Mouse (Mus musculus): ENCODE results near the gene Anxa9. TPM values are rescaled to one million over a fixed set of nuclear protein-coding genes. Genes with fewer than 3 reads are reported as not detected.

Anxa9 gene
- polyA plus RNA-seq, 1 experiment from 2014 or later, result 3.7 TPM

- no peak for ATAC-seq (ENCODE audit: low FRiP score, low TSS enrichment)
- WGBS, result 65% methylated on average over 6 of the region's 6 CpGs
These were observed 16.8 kb downstream of the Anxa9 start for GRCm38 (mm10) chr3:95290156-95290555.

GRCm38 (mm10) chr3:95289419-95289818, 17.6 kb downstream of the Anxa9 start:
- H3K9me3 ChIP-seq (ENCODE audit: control insufficient read depth, low read length), result no peaks in the 10 kb centered on the region
- no peak overlapping the region for H3K9ac ChIP-seq (ENCODE audit: low read depth, low read length)
- H3K4me2 ChIP-seq (replicated peaks; ENCODE audit: low read depth, low read length), result no peak overlapping the region
- ATAC-seq (ENCODE audit: low FRiP score, low TSS enrichment), result no peak
- WGBS, result 96% methylated on average over 4 of the region's 4 CpGs
- peaks cover under 1% of the 10 kb centered on the region; the same call in 1 of the 2 replicates for H3K4me1 ChIP-seq (ENCODE audit: control insufficient read depth, insufficient read depth, low read length)
- H3K27ac ChIP-seq (ENCODE audit: low read depth, low read length), result no peak overlapping the region
- H3K4me3 ChIP-seq (ENCODE audit: low read length), result no peak overlapping the region
- H3K36me3 ChIP-seq (ENCODE audit: control insufficient read depth, insufficient read depth, low read length), result peaks cover 40% of the 10 kb centered on the region
- H3K27me3 ChIP-seq (ENCODE audit: control insufficient read depth, insufficient read depth, low read length), result no peaks in the 10 kb centered on the region

More at GRCm38 (mm10) chr3:95290156-95290555, 16.8 kb downstream of the Anxa9 start:
- no peak overlapping the region for H3K27ac ChIP-seq (ENCODE audit: low read depth, low read length)
- H3K9ac ChIP-seq (ENCODE audit: low read depth, low read length), result no peak overlapping the region
- no peak overlapping the region for H3K4me2 ChIP-seq (replicated peaks; ENCODE audit: low read depth, low read length)
- H3K9me3 ChIP-seq (ENCODE audit: control insufficient read depth, low read length), result no peaks in the 10 kb centered on the region
- H3K4me1 ChIP-seq (ENCODE audit: control insufficient read depth, insufficient read depth, low read length), result no peaks in the 10 kb centered on the region
- H3K27me3 ChIP-seq (ENCODE audit: control insufficient read depth, insufficient read depth, low read length), result no peaks in the 10 kb centered on the region
- H3K4me3 ChIP-seq (ENCODE audit: low read length), result no peak overlapping the region
- peaks cover 46% of the 10 kb centered on the region for H3K36me3 ChIP-seq (ENCODE audit: control insufficient read depth, insufficient read depth, low read length)

GRCm38 (mm10) chr3:95287541-95287940, 19.4 kb downstream of the Anxa9 start:
- Histone ChIP-seq H3K4me1 (ENCODE audit: control insufficient read depth, insufficient read depth, low read length) (peaks cover 10% of the 10 kb centered on the region; the same call in 1 of the 2 replicates), H3K27ac (ENCODE audit: low read depth, low read length) (no peak overlapping the region), H3K9ac (ENCODE audit: low read depth, low read length) (no peak overlapping the region), H3K4me2 (replicated peaks; ENCODE audit: low read depth, low read length) (no peak overlapping the region), H3K27me3 (ENCODE audit: control insufficient read depth, insufficient read depth, low read length) (no peaks in the 10 kb centered on the region), H3K36me3 (ENCODE audit: control insufficient read depth, insufficient read depth, low read length) (peaks cover 25% of the 10 kb centered on the region), H3K9me3 (ENCODE audit: control insufficient read depth, low read length) (no peaks in the 10 kb centered on the region), H3K4me3 (ENCODE audit: low read length) (no peak overlapping the region)
- WGBS, result 84% methylated on average over 3 of the region's 3 CpGs
- no peak for ATAC-seq (ENCODE audit: low FRiP score, low TSS enrichment)

- Histone ChIP-seq H3K4me2 (replicated peaks; ENCODE audit: low read depth, low read length) (no peak overlapping the region), H3K36me3 (ENCODE audit: control insufficient read depth, insufficient read depth, low read length) (peaks cover 19% of the 10 kb centered on the region), H3K9me3 (ENCODE audit: control insufficient read depth, low read length) (no peaks in the 10 kb centered on the region), H3K4me1 (ENCODE audit: control insufficient read depth, insufficient read depth, low read length) (peaks cover 10% of the 10 kb centered on the region; the same call in 1 of the 2 replicates), H3K27me3 (ENCODE audit: control insufficient read depth, insufficient read depth, low read length) (no peaks in the 10 kb centered on the region), H3K4me3 (ENCODE audit: low read length) (no peak overlapping the region), H3K27ac (ENCODE audit: low read depth, low read length) (no peak overlapping the region), H3K9ac (ENCODE audit: low read depth, low read length) (no peak overlapping the region)
- WGBS, result 91% methylated on average over 7 of the region's 7 CpGs
- no peak for ATAC-seq (ENCODE audit: low FRiP score, low TSS enrichment)
These were observed 20.5 kb downstream of the Anxa9 start for GRCm38 (mm10) chr3:95286510-95286909.

- WGBS, result 59% methylated on average over 5 of the region's 5 CpGs
- no peak overlapping the region for H3K9ac ChIP-seq (ENCODE audit: low read depth, low read length)
- H3K27me3 ChIP-seq (ENCODE audit: control insufficient read depth, insufficient read depth, low read length), result no peaks in the 10 kb centered on the region
- H3K9me3 ChIP-seq (ENCODE audit: control insufficient read depth, low read length), result no peaks in the 10 kb centered on the region
- no peak overlapping the region for H3K27ac ChIP-seq (ENCODE audit: low read depth, low read length)
- no peak overlapping the region for H3K4me2 ChIP-seq (replicated peaks; ENCODE audit: low read depth, low read length)
- H3K4me1 ChIP-seq (ENCODE audit: control insufficient read depth, insufficient read depth, low read length), result peaks cover 10% of the 10 kb centered on the region; the same call in 1 of the 2 replicates
- peaks cover 19% of the 10 kb centered on the region for H3K36me3 ChIP-seq (ENCODE audit: control insufficient read depth, insufficient read depth, low read length)
- H3K4me3 ChIP-seq (ENCODE audit: low read length), result no peak overlapping the region
- no peak for ATAC-seq (ENCODE audit: low FRiP score, low TSS enrichment)
These were observed 21.0 kb downstream of the Anxa9 start for GRCm38 (mm10) chr3:95286011-95286410.

- 95% methylated on average over 5 of the region's 5 CpGs for WGBS
- ATAC-seq (ENCODE audit: low FRiP score, low TSS enrichment), result no peak
- Histone ChIP-seq H3K4me1 (ENCODE audit: control insufficient read depth, insufficient read depth, low read length) (peaks cover 10% of the 10 kb centered on the region; the same call in 1 of the 2 replicates), H3K4me2 (replicated peaks; ENCODE audit: low read depth, low read length) (no peak overlapping the region), H3K27ac (ENCODE audit: low read depth, low read length) (no peak overlapping the region), H3K4me3 (ENCODE audit: low read length) (no peak overlapping the region), H3K36me3 (ENCODE audit: control insufficient read depth, insufficient read depth, low read length) (peaks cover 15% of the 10 kb centered on the region), H3K27me3 (ENCODE audit: control insufficient read depth, insufficient read depth, low read length) (no peaks in the 10 kb centered on the region), H3K9me3 (ENCODE audit: control insufficient read depth, low read length) (no peaks in the 10 kb centered on the region), H3K9ac (ENCODE audit: low read depth, low read length) (no peak overlapping the region)
These were observed 21.6 kb downstream of the Anxa9 start for GRCm38 (mm10) chr3:95285390-95285789.

GRCm38 (mm10) chr3:95284501-95285281, 22.3 kb downstream of the Anxa9 start:
- no peaks in the 10 kb centered on the region for H3K27me3 ChIP-seq (ENCODE audit: control insufficient read depth, insufficient read depth, low read length)
- H3K9me3 ChIP-seq (ENCODE audit: control insufficient read depth, low read length), result no peaks in the 10 kb centered on the region
- WGBS, result 85% methylated on average over 12 of the region's 12 CpGs
- no peak overlapping the region for H3K27ac ChIP-seq (ENCODE audit: low read depth, low read length)
- no peak overlapping the region for H3K4me3 ChIP-seq (ENCODE audit: low read length)
- peaks cover 10% of the 10 kb centered on the region; the same call in 1 of the 2 replicates for H3K4me1 ChIP-seq (ENCODE audit: control insufficient read depth, insufficient read depth, low read length)
- no peak overlapping the region for H3K9ac ChIP-seq (ENCODE audit: low read depth, low read length)
- no peak for ATAC-seq (ENCODE audit: low FRiP score, low TSS enrichment)
- H3K4me2 ChIP-seq (replicated peaks; ENCODE audit: low read depth, low read length), result no peak overlapping the region
- peaks cover 14% of the 10 kb centered on the region for H3K36me3 ChIP-seq (ENCODE audit: control insufficient read depth, insufficient read depth, low read length)

GRCm38 (mm10) chr3:95284062-95284461, 22.9 kb downstream of the Anxa9 start:
- no peak for ATAC-seq (ENCODE audit: low FRiP score, low TSS enrichment)
- Histone ChIP-seq H3K4me3 (ENCODE audit: low read length) (peak overlapping the region; percentile 61), H3K27me3 (ENCODE audit: control insufficient read depth, insufficient read depth, low read length) (no peaks in the 10 kb centered on the region), H3K4me1 (ENCODE audit: control insufficient read depth, insufficient read depth, low read length) (peaks cover 10% of the 10 kb centered on the region; the same call in 1 of the 2 replicates), H3K27ac (ENCODE audit: low read depth, low read length) (no peak overlapping the region), H3K9ac (ENCODE audit: low read depth, low read length) (peak overlapping the region; percentile 71; the same call in 1 of the 2 replicates), H3K36me3 (ENCODE audit: control insufficient read depth, insufficient read depth, low read length) (peaks cover 14% of the 10 kb centered on the region), H3K9me3 (ENCODE audit: control insufficient read depth, low read length) (no peaks in the 10 kb centered on the region), H3K4me2 (replicated peaks; ENCODE audit: low read depth, low read length) (peak overlapping the region; percentile 82)
- 12% methylated on average over 1 of the region's 1 CpGs for WGBS

- no peak for ATAC-seq (ENCODE audit: low FRiP score, low TSS enrichment)
- H3K27ac ChIP-seq (ENCODE audit: low read depth, low read length), result peak overlapping the region; percentile 98
- peaks cover 10% of the 10 kb centered on the region; the same call in 1 of the 2 replicates for H3K4me1 ChIP-seq (ENCODE audit: control insufficient read depth, insufficient read depth, low read length)
- H3K9ac ChIP-seq (ENCODE audit: low read depth, low read length), result peak overlapping the region; percentile 71
- peaks cover 11% of the 10 kb centered on the region for H3K36me3 ChIP-seq (ENCODE audit: control insufficient read depth, insufficient read depth, low read length)
- H3K9me3 ChIP-seq (ENCODE audit: control insufficient read depth, low read length), result no peaks in the 10 kb centered on the region
- peak overlapping the region; percentile 61 for H3K4me3 ChIP-seq (ENCODE audit: low read length)
- H3K4me2 ChIP-seq (replicated peaks; ENCODE audit: low read depth, low read length), result peak overlapping the region; percentile 82
- WGBS, result 1% methylated on average over 7 of the region's 7 CpGs
- no peaks in the 10 kb centered on the region for H3K27me3 ChIP-seq (ENCODE audit: control insufficient read depth, insufficient read depth, low read length)
These were observed 23.4 kb downstream of the Anxa9 start for GRCm38 (mm10) chr3:95283589-95283941.
